Mouse (Mus musculus) G1E (cell line): ENCODE measurements around the gene Dnaja1.

Experiments used
- CTCF ChIP-seq: IDR thresholded peaks from 2 replicates; pipeline ENCODE4 v1.5.1; 2012; ENCODE audit warnings: low read depth, low read length, inconsistent platforms, mixed read lengths
- TAL1 ChIP-seq: conservative IDR thresholded peaks from 2 replicates; pipeline ENCODE4 v1.6.1; 2012; ENCODE audit warnings: low read depth, low read length, inconsistent platforms, mixed read lengths

DNA sequence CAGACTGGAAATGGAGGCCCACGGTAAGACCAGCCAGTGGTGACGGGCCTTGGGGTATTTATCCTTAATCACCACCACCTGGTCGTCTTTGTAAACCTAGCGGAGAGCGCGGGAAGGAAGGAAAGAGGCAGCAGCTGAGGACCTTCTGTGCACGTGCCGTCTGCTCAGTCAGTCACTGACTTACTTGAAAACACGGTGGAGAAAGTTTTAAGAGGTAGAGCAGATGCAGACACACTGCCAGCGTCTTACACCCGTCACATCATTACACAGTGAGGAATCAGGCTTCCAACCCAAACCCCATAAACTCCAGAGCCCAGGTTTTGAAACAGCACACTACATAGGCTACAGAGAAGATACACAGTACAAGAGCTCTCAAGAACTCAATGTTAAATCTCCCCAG, 30.9 kb upstream of the Dnaja1 start:
- no peak for TF ChIP-seq CTCF
- TF ChIP-seq TAL1: no peak
